In genomic region chr9:15670002-15670527, GRCm38 (mm10) we compare ENCODE assay signal across 11 mouse cellular contexts. TPM values are rescaled to one million over a fixed set of nuclear protein-coding genes. Genes with fewer than 3 reads are reported as not detected.
A peak's percentile ranks its signal among the peaks of the same experiment; 100 is the strongest.
DNase-seq lines count a peak whose midpoint lies in the region; ATAC-seq and TF ChIP-seq lines count a peak whose summit lies in the region.
"Had no signal": no experiment of that assay in that cellular context is flagged by ENCODE, and none has a peak within 500 bp of the region (broad histone marks: within the 10 kb centered on the region; RNA-seq: fewer than 3 reads in every experiment).

No protein-coding gene starts in this region.

- TF ChIP-seq POLR2A in cerebellum, adult 2 months (IDR thresholded peaks at IDR 0.05; ENCODE audit: borderline replicate concordance, insufficient read depth, low read length): no peak

- ATAC-seq in hindbrain, embryonic 14.5 days (ENCODE audit: low FRiP score): peak; percentile 14; the same call in 1 of the 2 replicates
- ATAC-seq in hindbrain, embryonic 13.5 days (ENCODE audit: low FRiP score): no peak; the same call in 1 of the 2 replicates
- peak; percentile 94 for ATAC-seq in kidney, embryonic 16.5 days (ENCODE audit: low FRiP score, low TSS enrichment)
- peak; percentile 58 for ATAC-seq in neural tube, embryonic 11.5 days (ENCODE audit: insufficient read depth, low FRiP score, low TSS enrichment)
- ATAC-seq: CD4-positive, CD25-positive, alpha-beta regulatory T cell, adult 4 months; inflammation-experienced regulatory T-cells, adult 6 months had no signal

- no peaks in the 10 kb centered on the region for H3K9me3 ChIP-seq in hindbrain, embryonic 14.5 days (ENCODE audit: control insufficient read depth, low read length)
- H3K9me3 ChIP-seq in hindbrain, embryonic 13.5 days: no peaks in the 10 kb centered on the region
- H3K9me3 ChIP-seq in kidney, embryonic 16.5 days (ENCODE audit: low read length): no peaks in the 10 kb centered on the region
- H3K9me3 ChIP-seq in neural tube, embryonic 11.5 days (ENCODE audit: control insufficient read depth, low read length): no peaks in the 10 kb centered on the region
- H3K9me3 ChIP-seq: megakaryocyte, embryonic 14.5 days had no signal

- no peak for TF ChIP-seq CTCF in cerebellum, adult 2 months (IDR thresholded peaks at IDR 0.05; ENCODE audit: borderline replicate concordance, insufficient read depth, low read depth, low read length)

- 0 out of 2 replicates have a peak, but pooled peaks cover 2% of the 10 kb centered on the region for H3K4me1 ChIP-seq in hindbrain, embryonic 14.5 days (replicated peaks; ENCODE audit: control insufficient read depth, insufficient read depth, low read length)
- peaks cover 8% of the 10 kb centered on the region; the same call in 1 of the 2 replicates for H3K4me1 ChIP-seq in hindbrain, embryonic 13.5 days (replicated peaks)
- peaks cover 15% of the 10 kb centered on the region for H3K4me1 ChIP-seq in kidney, embryonic 16.5 days (ENCODE audit: insufficient read depth, low read length)
- peaks cover 4% of the 10 kb centered on the region; the same call in 1 of the 2 replicates for H3K4me1 ChIP-seq in neural tube, embryonic 11.5 days (ENCODE audit: control insufficient read depth, insufficient read depth, low read length)
- H3K4me1 ChIP-seq in cerebellum, adult 2 months (ENCODE audit: control insufficient read depth, insufficient read depth, low read length): no peaks in the 10 kb centered on the region

- no peak for DNase-seq in hindbrain, embryonic 14.5 days (ENCODE audit: low spot score)
- peak; percentile 76 for DNase-seq in embryo, embryonic 10.5 days (ENCODE audit: low spot score)
- DNase-seq in neural tube, embryonic 11.5 days (ENCODE audit: low spot score): no peak
- no peak for DNase-seq in cerebellum, adult 2 months
- DNase-seq in thymus, postnatal 36 days: no peak
- no peak for DNase-seq in ovary, postnatal 14 days (ENCODE audit: low spot score)

- no peak overlapping the region for H3K27ac ChIP-seq in hindbrain, embryonic 14.5 days
- H3K27ac ChIP-seq in hindbrain, embryonic 13.5 days: no peak overlapping the region
- H3K27ac ChIP-seq in kidney, embryonic 16.5 days (ENCODE audit: low read length): peak overlapping the region; percentile 37
- no peak overlapping the region for H3K27ac ChIP-seq in neural tube, embryonic 11.5 days (ENCODE audit: low read depth, low read length)
- H3K27ac ChIP-seq in cerebellum, adult 2 months (ENCODE audit: insufficient read depth, low read length): no peak overlapping the region

- H3K36me3 ChIP-seq in hindbrain, embryonic 14.5 days (replicated peaks; ENCODE audit: control insufficient read depth, insufficient read depth): no peaks in the 10 kb centered on the region
- no peaks in the 10 kb centered on the region for H3K36me3 ChIP-seq in hindbrain, embryonic 13.5 days
- no peaks in the 10 kb centered on the region for H3K36me3 ChIP-seq in kidney, embryonic 16.5 days (ENCODE audit: insufficient read depth, low read length)
- no peaks in the 10 kb centered on the region for H3K36me3 ChIP-seq in neural tube, embryonic 11.5 days (ENCODE audit: control insufficient read depth, insufficient read depth, low read length)

- no peak overlapping the region for H3K4me3 ChIP-seq in hindbrain, embryonic 14.5 days (replicated peaks; ENCODE audit: low read length)
- no peak overlapping the region for H3K4me3 ChIP-seq in hindbrain, embryonic 13.5 days
- no peak overlapping the region for H3K4me3 ChIP-seq in kidney, embryonic 16.5 days (ENCODE audit: low read length)
- no peak overlapping the region for H3K4me3 ChIP-seq in neural tube, embryonic 11.5 days (ENCODE audit: low read depth, low read length)
- no peak overlapping the region for H3K4me3 ChIP-seq in cerebellum, adult 2 months (replicated peaks; ENCODE audit: insufficient read depth, low read depth, low read length)
- H3K4me3 ChIP-seq: megakaryocyte, embryonic 14.5 days had no signal

- no peak overlapping the region for H3K4me2 ChIP-seq in hindbrain, embryonic 14.5 days (replicated peaks)
- H3K4me2 ChIP-seq in hindbrain, embryonic 13.5 days: no peak overlapping the region
- H3K4me2 ChIP-seq in kidney, embryonic 16.5 days (replicated peaks; ENCODE audit: low read depth, low read length): 0 out of 2 replicates have a peak overlapping the region, but pooled peaks have one; percentile 2
- no peak overlapping the region for H3K4me2 ChIP-seq in neural tube, embryonic 11.5 days (ENCODE audit: low read depth)

- H3K9ac ChIP-seq in hindbrain, embryonic 14.5 days: no peak overlapping the region
- no peak overlapping the region for H3K9ac ChIP-seq in hindbrain, embryonic 13.5 days
- H3K9ac ChIP-seq in kidney, embryonic 16.5 days (replicated peaks; ENCODE audit: low read length): no peak overlapping the region
- H3K9ac ChIP-seq in neural tube, embryonic 11.5 days (ENCODE audit: low read length): no peak overlapping the region

- WGBS in hindbrain, embryonic 14.5 days: 36% methylated on average over 5 of the region's 5 CpGs
- WGBS in hindbrain, embryonic 13.5 days: 24% methylated on average over 5 of the region's 5 CpGs
- 6% methylated on average over 5 of the region's 5 CpGs for WGBS in kidney, embryonic 16.5 days
- WGBS in neural tube, embryonic 11.5 days: 6% methylated on average over 5 of the region's 5 CpGs
- WGBS in cerebellum, adult 2 months: 54% methylated on average over 5 of the region's 5 CpGs

- H3K27me3 ChIP-seq in hindbrain, embryonic 14.5 days (ENCODE audit: control insufficient read depth, insufficient read depth, low read length): no peaks in the 10 kb centered on the region
- no peaks in the 10 kb centered on the region for H3K27me3 ChIP-seq in hindbrain, embryonic 13.5 days
- no peaks in the 10 kb centered on the region for H3K27me3 ChIP-seq in kidney, embryonic 16.5 days (ENCODE audit: insufficient read depth, low read length)
- no peaks in the 10 kb centered on the region for H3K27me3 ChIP-seq in neural tube, embryonic 11.5 days (ENCODE audit: control insufficient read depth, insufficient read depth, low read length)
- no peaks in the 10 kb centered on the region for H3K27me3 ChIP-seq in cerebellum, adult 2 months (ENCODE audit: control insufficient read depth, insufficient read depth, low read length)

RNA-seq across cellular contexts. Expression of gene Slc36a4, which starts 39.5 kb away (rescaled TPM):
- 41.1 and 48.1 TPM in 2 replicates for polyA plus RNA-seq in hindbrain, embryonic 14.5 days (2014; fragmentation: Nextera tagmentation; extraction: Ambion mirVana)
- polyA plus RNA-seq in hindbrain, embryonic 13.5 days (2015; fragmentation: Nextera tagmentation; extraction: Ambion mirVana): 21.4 and 27.2 TPM in 2 replicates
- polyA plus RNA-seq in kidney, embryonic 16.5 days (2015; fragmentation: Nextera tagmentation; extraction: Ambion mirVana): 15.8 and 16.3 TPM in 2 replicates
- 21.7 and 23.6 TPM in 2 replicates for polyA plus RNA-seq in neural tube, embryonic 11.5 days (2014; fragmentation: Nextera tagmentation; extraction: Ambion mirVana)
- 27.3 and 27.4 TPM in 2 replicates for polyA plus RNA-seq in cerebellum, adult 2 months (2012; rRNA removed)

RNA-seq across cellular contexts. Expression of gene Deup1, which starts 42.3 kb away (rescaled TPM):
- 1.5 and 2.8 TPM in 2 replicates for polyA plus RNA-seq in hindbrain, embryonic 14.5 days (2014; fragmentation: Nextera tagmentation; extraction: Ambion mirVana)
- 1.3 and 3.4 TPM in 2 replicates for polyA plus RNA-seq in hindbrain, embryonic 13.5 days (2015; fragmentation: Nextera tagmentation; extraction: Ambion mirVana)
- 0.50 and 0.82 TPM in 2 replicates for polyA plus RNA-seq in kidney, embryonic 16.5 days (2015; fragmentation: Nextera tagmentation; extraction: Ambion mirVana)
- polyA plus RNA-seq in neural tube, embryonic 11.5 days (2014; fragmentation: Nextera tagmentation; extraction: Ambion mirVana): 0.08 and 0.85 TPM in 2 replicates
- polyA plus RNA-seq in cerebellum, adult 2 months (2012; rRNA removed): 0.21 and 0.25 TPM in 2 replicates
